In the genomic region with DNA sequence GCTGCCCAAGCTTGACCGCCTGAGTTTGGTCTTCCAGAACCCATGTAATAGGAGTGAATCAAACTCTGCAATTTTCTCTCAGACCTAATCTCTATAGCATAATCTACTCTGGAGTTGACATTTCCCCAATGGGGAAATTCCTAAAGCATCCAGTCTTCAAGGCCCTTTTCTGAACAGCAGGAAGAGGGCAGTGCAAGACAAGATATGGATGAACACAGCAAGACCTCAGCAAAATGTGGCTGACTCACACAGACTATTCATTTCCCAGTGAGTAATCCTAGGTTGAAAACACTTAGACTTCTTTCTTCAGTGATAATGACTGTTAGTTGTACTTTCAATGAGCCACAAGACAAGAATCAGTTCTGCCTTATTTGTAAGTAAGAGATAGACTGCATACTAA, we compare ENCODE assay signal across 8 mouse cellular contexts. TPM values are rescaled to one million over a fixed set of nuclear protein-coding genes. Genes with fewer than 3 reads are reported as not detected.
DNase-seq lines count a peak whose midpoint lies in the region; ATAC-seq lines count a peak whose summit lies in the region.

No protein-coding gene starts in this region.

- H3K4me1 ChIP-seq in midbrain, embryonic 14.5 days (ENCODE audit: control insufficient read depth, insufficient read depth, low read length) = no peaks in the 10 kb centered on the region
- no peaks in the 10 kb centered on the region for H3K4me1 ChIP-seq in midbrain, embryonic 13.5 days (replicated peaks)

- no peak overlapping the region for H3K4me3 ChIP-seq in midbrain, embryonic 14.5 days (replicated peaks; ENCODE audit: low read depth, low read length)
- no peak overlapping the region for H3K4me3 ChIP-seq in midbrain, embryonic 13.5 days (replicated peaks)

- peak; percentile 48 for DNase-seq in CD4-positive, CD25-positive, alpha-beta regulatory T cell, adult 2 months (ENCODE audit: low read depth, low spot score)
- peak; percentile 66 for DNase-seq in midbrain, embryonic 14.5 days
- DNase-seq in cerebellum, adult 9-11 months = peak; percentile 27
- peak; percentile 44 for DNase-seq in kidney, postnatal 10 days
- peak; percentile 38 for DNase-seq in lung, postnatal 36 days
- no peak for DNase-seq in spleen, postnatal 14 days (ENCODE audit: low spot score in 2 of 2)

- H3K36me3 ChIP-seq in midbrain, embryonic 14.5 days (ENCODE audit: control insufficient read depth, insufficient read depth, low read length) = no peaks in the 10 kb centered on the region
- H3K36me3 ChIP-seq in midbrain, embryonic 13.5 days = no peaks in the 10 kb centered on the region

- no peaks in the 10 kb centered on the region for H3K27me3 ChIP-seq in midbrain, embryonic 14.5 days (ENCODE audit: control insufficient read depth, insufficient read depth, low read length)
- H3K27me3 ChIP-seq in midbrain, embryonic 13.5 days = no peaks in the 10 kb centered on the region

- H3K9ac ChIP-seq in midbrain, embryonic 14.5 days (replicated peaks; ENCODE audit: low read length) = no peak overlapping the region
- H3K9ac ChIP-seq in midbrain, embryonic 13.5 days (replicated peaks) = no peak overlapping the region

- H3K9me3 ChIP-seq in midbrain, embryonic 14.5 days (ENCODE audit: control insufficient read depth, low read length) = no peaks in the 10 kb centered on the region
- H3K9me3 ChIP-seq in midbrain, embryonic 13.5 days = no peaks in the 10 kb centered on the region

- no peak overlapping the region for H3K4me2 ChIP-seq in midbrain, embryonic 14.5 days (ENCODE audit: low read length)
- H3K4me2 ChIP-seq in midbrain, embryonic 13.5 days (replicated peaks) = no peak overlapping the region

- no peak for ATAC-seq in CD4-positive, CD25-positive, alpha-beta regulatory T cell, adult 4 months
- ATAC-seq in midbrain, embryonic 14.5 days (ENCODE audit: low FRiP score, low TSS enrichment) = no peak
- ATAC-seq in midbrain, embryonic 13.5 days = no peak

- no peak overlapping the region for H3K27ac ChIP-seq in midbrain, embryonic 14.5 days (replicated peaks; ENCODE audit: low read depth, low read length)
- no peak overlapping the region for H3K27ac ChIP-seq in midbrain, embryonic 13.5 days

- WGBS in midbrain, embryonic 14.5 days = 74% methylated on average over 1 of the region's 1 CpGs
- WGBS in midbrain, embryonic 13.5 days = 76% methylated on average over 1 of the region's 1 CpGs

RNA-seq across cellular contexts. Expression of a gene that starts 26.7 kb away (rescaled TPM):
- polyA plus RNA-seq in CD4-positive, CD25-positive, alpha-beta regulatory T cell, adult 4 months (2017; shearing (Covaris generic)) = 1 to 10 TPM in 1 of 2 experiments, under 1 TPM in 1; 0.81 to 1.6 TPM
- 17.4 and 21.8 TPM in 2 replicates for polyA plus RNA-seq in midbrain, embryonic 14.5 days (2014; fragmentation: Nextera tagmentation; extraction: Ambion mirVana)
- 13.1 and 14.8 TPM in 2 replicates for polyA plus RNA-seq in midbrain, embryonic 13.5 days (2015; fragmentation: Nextera tagmentation; extraction: Ambion mirVana)

Comparison
In these comparisons a context has a peak if more than half of its experiments do, and no peak if none do; other contexts are left out.
1. DNase-seq: peak in CD4-positive, CD25-positive, alpha-beta regulatory T cell, adult 2 months (single experiment), midbrain, embryonic 14.5 days (single experiment), cerebellum, adult 9-11 months (single experiment), kidney, postnatal 10 days (single experiment) and lung, postnatal 36 days (single experiment); none in spleen, postnatal 14 days (0 of 2).